Mouse (Mus musculus) ES-Bruce4 (cell line): ENCODE data around the gene Tenm3. TPM values are rescaled to one million over a fixed set of nuclear protein-coding genes. Genes with fewer than 3 reads are reported as not detected.

Experiments
- H3K27ac ChIP-seq: 2 replicates; pipeline ENCODE4 v1.5.1; 2012; ENCODE audit warnings: low read length, inconsistent platforms; ENCODE audit not compliant: insufficient read depth
- H3K27me3 ChIP-seq: 2 replicates; pipeline ENCODE4 v1.6.1; 2012; ENCODE audit warnings: mild to moderate bottlenecking, low read length, inconsistent platforms; ENCODE audit not compliant: control insufficient read depth, poor library complexity, insufficient read depth, severe bottlenecking
- H3K36me3 ChIP-seq: 2 replicates; pipeline ENCODE4 v1.6.1; 2012; ENCODE audit warnings: inconsistent platforms, mild to moderate bottlenecking, low read length, moderate library complexity; ENCODE audit not compliant: control insufficient read depth, poor library complexity, insufficient read depth, severe bottlenecking
- H3K4me1 ChIP-seq: one replicate; pipeline ENCODE4 v1.8.1; 2011; ENCODE audit warnings: low read length; ENCODE audit not compliant: control insufficient read depth, insufficient read depth
- H3K4me3 ChIP-seq: 2 replicates; pipeline ENCODE4 v1.5.1; 2011; ENCODE audit warnings: low read depth, mild to moderate bottlenecking, low read length
- H3K9ac ChIP-seq: 2 replicates; pipeline ENCODE4 v1.6.1; 2012; ENCODE audit warnings: low read depth, mild to moderate bottlenecking, inconsistent platforms; ENCODE audit not compliant: poor library complexity, severe bottlenecking
- H3K9me3 ChIP-seq: replicated peaks from 2 replicates; pipeline ENCODE4 v1.6.1; 2012; ENCODE audit warnings: mild to moderate bottlenecking, low read length, inconsistent platforms; ENCODE audit not compliant: control insufficient read depth, poor library complexity, insufficient read depth, severe bottlenecking
- CTCF ChIP-seq: IDR thresholded peaks from one replicate; pipeline ENCODE4 v1.8.1; 2011; ENCODE audit warnings: low read depth, low read length
- EP300 ChIP-seq: IDR thresholded peaks from 2 replicates; pipeline ENCODE4 v1.6.1; 2011; ENCODE audit warnings: low read depth, low read length; ENCODE audit not compliant: insufficient read depth
- POLR2A ChIP-seq: IDR thresholded peaks from one replicate; pipeline ENCODE4 v1.8.1; 2011; ENCODE audit warnings: low read length; ENCODE audit not compliant: insufficient read depth
- polyA plus RNA-seq: library from polyadenylated mRNA; stranded (reverse); fragments of >200 nt; gene quantifications from 2 replicates; pipeline ENCODE4 v1.2.4, GENCODE M21; 2011; ENCODE audit warnings: low read depth; ENCODE audit not compliant: missing spikeins, insufficient read depth, insufficient read length

Gene Tenm3
- polyA plus RNA-seq, result 19.2 and 25.9 TPM in 2 replicates

- H3K4me1 ChIP-seq, result no peaks in the 10 kb centered on the region
- no peaks in the 10 kb centered on the region for H3K36me3 ChIP-seq
- H3K27ac ChIP-seq, result no peak within 1 kb of the TSS
- TF ChIP-seq EP300, result no peak
- TF ChIP-seq CTCF, result no peak
- no peak for TF ChIP-seq POLR2A
- peak within 1 kb of the TSS; percentile 100 for H3K4me3 ChIP-seq
- peaks cover 9% of the 10 kb centered on the region for H3K9me3 ChIP-seq
- peaks cover 35% of the 10 kb centered on the region for H3K27me3 ChIP-seq
- H3K9ac ChIP-seq, result peak within 1 kb of the TSS; percentile 50
Observed at GRCm38 (mm10) chr8:48843931-48844285, at the start of gene Tenm3. Gene Tenm3 (minus strand): TSS chr8:48843951.

GRCm38 (mm10) chr8:48890216-48890765, 46.5 kb upstream of the Tenm3 start:
- no peaks in the 10 kb centered on the region for H3K4me1 ChIP-seq
- no peaks in the 10 kb centered on the region for H3K36me3 ChIP-seq
- H3K9ac ChIP-seq, result no peak overlapping the region

DNA sequence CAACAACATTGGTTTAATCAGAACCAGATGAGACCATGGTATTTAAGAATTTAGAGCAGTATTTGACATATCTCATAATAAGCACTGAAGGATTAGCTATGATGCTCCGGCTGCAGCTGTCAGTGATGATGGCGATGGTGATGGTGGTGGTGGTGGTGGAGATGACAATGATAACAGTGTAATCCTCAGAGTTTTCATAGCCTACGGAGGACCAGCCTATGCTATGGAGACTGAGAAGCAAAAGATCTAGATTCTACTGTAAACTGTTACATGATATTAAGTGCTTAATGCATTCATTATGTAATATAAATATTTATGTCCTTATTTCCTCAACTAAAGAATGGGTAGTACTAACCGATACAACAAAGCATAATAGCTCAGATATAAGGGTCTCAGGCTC, 40.5 kb upstream of the Tenm3 start:
- Histone ChIP-seq H3K27ac (no peak overlapping the region), H3K4me3 (no peak overlapping the region), H3K9me3 (no peaks in the 10 kb centered on the region), H3K4me1 (no peaks in the 10 kb centered on the region), H3K36me3 (no peaks in the 10 kb centered on the region), H3K27me3 (no peaks in the 10 kb centered on the region), H3K9ac (no peak overlapping the region)
- TF ChIP-seq POLR2A (no peak), CTCF (no peak), EP300 (no peak)

More at GRCm38 (mm10) chr8:48890216-48890765, 46.5 kb upstream of the Tenm3 start:
- H3K27me3 ChIP-seq, result no peaks in the 10 kb centered on the region; the same call in none of the 2 replicates
- H3K4me3 ChIP-seq, result no peak overlapping the region
- no peaks in the 10 kb centered on the region for H3K9me3 ChIP-seq
- no peak for TF ChIP-seq POLR2A
- TF ChIP-seq CTCF, result no peak
- no peak for TF ChIP-seq EP300
- H3K27ac ChIP-seq, result no peak overlapping the region

GRCm38 (mm10) chr8:48880585-48880984, 36.8 kb upstream of the Tenm3 start:
- H3K4me3 ChIP-seq, result no peak overlapping the region
- no peak for TF ChIP-seq POLR2A
- TF ChIP-seq CTCF, result no peak
- TF ChIP-seq EP300, result no peak

GRCm38 (mm10) chr8:48865972-48866371, 22.2 kb upstream of the Tenm3 start:
- H3K27me3 ChIP-seq, result no peaks in the 10 kb centered on the region; the same call in 1 of the 2 replicates
- H3K36me3 ChIP-seq, result no peaks in the 10 kb centered on the region
- no peaks in the 10 kb centered on the region for H3K9me3 ChIP-seq
- no peaks in the 10 kb centered on the region for H3K4me1 ChIP-seq
- TF ChIP-seq CTCF, result no peak
- TF ChIP-seq EP300, result no peak
- TF ChIP-seq POLR2A, result no peak
- H3K9ac ChIP-seq, result no peak overlapping the region
- no peak overlapping the region for H3K27ac ChIP-seq
- H3K4me3 ChIP-seq, result no peak overlapping the region

More at GRCm38 (mm10) chr8:48880585-48880984, 36.8 kb upstream of the Tenm3 start:
- H3K27me3 ChIP-seq, result no peaks in the 10 kb centered on the region
- H3K9me3 ChIP-seq, result no peaks in the 10 kb centered on the region
- no peak overlapping the region for H3K9ac ChIP-seq
- no peak overlapping the region for H3K27ac ChIP-seq
- no peaks in the 10 kb centered on the region for H3K4me1 ChIP-seq
- no peaks in the 10 kb centered on the region for H3K36me3 ChIP-seq

GRCm38 (mm10) chr8:48865485-48865884, 21.7 kb upstream of the Tenm3 start:
- no peaks in the 10 kb centered on the region for H3K36me3 ChIP-seq
- no peaks in the 10 kb centered on the region for H3K9me3 ChIP-seq
- no peak overlapping the region for H3K9ac ChIP-seq
- no peaks in the 10 kb centered on the region; the same call in 1 of the 2 replicates for H3K27me3 ChIP-seq
- H3K4me1 ChIP-seq, result no peaks in the 10 kb centered on the region
- TF ChIP-seq CTCF (no peak), EP300 (no peak), POLR2A (no peak)
- no peak overlapping the region for H3K27ac ChIP-seq
- no peak overlapping the region for H3K4me3 ChIP-seq
